Mouse (Mus musculus): Measurements from ENCODE around the gene Suclg1. TPM values are rescaled to one million over a fixed set of nuclear protein-coding genes. Genes with fewer than 3 reads are reported as not detected.

Suclg1 gene
- polyA plus RNA-seq, 1 experiment from 2014 or later, result 151 TPM

- 94% methylated on average over 11 of the region's 11 CpGs for WGBS
Observed at GRCm38 (mm10) chr6:73251336-73251735, 3.2 kb downstream of the Suclg1 start.

GRCm38 (mm10) chr6:73252396-73252795 lies 4.2 kb downstream of the Suclg1 start:
- ATAC-seq (ENCODE audit: insufficient number of reproducible peaks, low FRiP score, low TSS enrichment, low read depth), result no peak
- no peak overlapping the region for H3K27ac ChIP-seq (replicated peaks)
- H3K4me1 ChIP-seq, result peaks cover 12% of the 10 kb centered on the region
- H3K27me3 ChIP-seq, result no peaks in the 10 kb centered on the region
- peaks cover 11% of the 10 kb centered on the region; the same call in 1 of the 2 replicates for H3K36me3 ChIP-seq
- no peak overlapping the region for H3K4me3 ChIP-seq (replicated peaks)
- no peak overlapping the region for H3K9ac ChIP-seq
- H3K9me3 ChIP-seq (replicated peaks), result no peaks in the 10 kb centered on the region
- no peak overlapping the region for H3K4me2 ChIP-seq (replicated peaks)

More at GRCm38 (mm10) chr6:73251336-73251735, 3.2 kb downstream of the Suclg1 start:
- H3K27ac ChIP-seq (replicated peaks), result no peak overlapping the region
- ATAC-seq (ENCODE audit: insufficient number of reproducible peaks, low FRiP score, low TSS enrichment, low read depth), result no peak
- H3K4me2 ChIP-seq (replicated peaks), result no peak overlapping the region
- H3K36me3 ChIP-seq, result 0 out of 2 replicates have a peak, but pooled peaks cover 2% of the 10 kb centered on the region
- no peaks in the 10 kb centered on the region for H3K27me3 ChIP-seq
- peaks cover 12% of the 10 kb centered on the region for H3K4me1 ChIP-seq
- no peak overlapping the region for H3K9ac ChIP-seq
- H3K9me3 ChIP-seq (replicated peaks), result no peaks in the 10 kb centered on the region
- H3K4me3 ChIP-seq (replicated peaks), result no peak overlapping the region

GRCm38 (mm10) chr6:73253006-73253405 lies 4.8 kb downstream of the Suclg1 start:
- Histone ChIP-seq H3K4me1 (peaks cover 12% of the 10 kb centered on the region), H3K9me3 (replicated peaks) (no peaks in the 10 kb centered on the region), H3K27me3 (no peaks in the 10 kb centered on the region), H3K36me3 (peaks cover 15% of the 10 kb centered on the region; the same call in 1 of the 2 replicates), H3K9ac (no peak overlapping the region), H3K4me3 (replicated peaks) (no peak overlapping the region), H3K4me2 (replicated peaks) (no peak overlapping the region), H3K27ac (replicated peaks) (no peak overlapping the region)
- no peak for ATAC-seq (ENCODE audit: insufficient number of reproducible peaks, low FRiP score, low TSS enrichment, low read depth)
- 87% methylated on average over 2 of the region's 2 CpGs for WGBS

GRCm38 (mm10) chr6:73253584-73253983 lies 5.4 kb downstream of the Suclg1 start:
- Histone ChIP-seq H3K27me3 (no peaks in the 10 kb centered on the region), H3K36me3 (peaks cover 17% of the 10 kb centered on the region), H3K4me3 (replicated peaks) (no peak overlapping the region), H3K4me2 (replicated peaks) (no peak overlapping the region), H3K27ac (replicated peaks) (no peak overlapping the region), H3K9ac (no peak overlapping the region), H3K4me1 (peaks cover 12% of the 10 kb centered on the region), H3K9me3 (replicated peaks) (no peaks in the 10 kb centered on the region)
- ATAC-seq (ENCODE audit: insufficient number of reproducible peaks, low FRiP score, low TSS enrichment, low read depth), result no peak
- WGBS, result 83% methylated on average over 4 of the region's 4 CpGs

GRCm38 (mm10) chr6:73254307-73255228 lies 6.4 kb downstream of the Suclg1 start:
- WGBS, result 87% methylated on average over 9 of the region's 9 CpGs
- H3K4me3 ChIP-seq (replicated peaks), result no peak overlapping the region
- H3K4me2 ChIP-seq (replicated peaks), result no peak overlapping the region
- H3K9me3 ChIP-seq (replicated peaks), result no peaks in the 10 kb centered on the region
- no peak overlapping the region for H3K27ac ChIP-seq (replicated peaks)
- peaks cover 26% of the 10 kb centered on the region for H3K36me3 ChIP-seq
- no peak overlapping the region for H3K9ac ChIP-seq
- no peak for ATAC-seq (ENCODE audit: insufficient number of reproducible peaks, low FRiP score, low TSS enrichment, low read depth)
- H3K27me3 ChIP-seq, result no peaks in the 10 kb centered on the region
- H3K4me1 ChIP-seq, result peaks cover 7% of the 10 kb centered on the region

- peaks cover 45% of the 10 kb centered on the region for H3K36me3 ChIP-seq
- H3K4me2 ChIP-seq (replicated peaks), result no peak overlapping the region
- no peak overlapping the region for H3K4me3 ChIP-seq (replicated peaks)
- H3K9me3 ChIP-seq (replicated peaks), result no peaks in the 10 kb centered on the region
- no peak overlapping the region for H3K9ac ChIP-seq
- H3K27me3 ChIP-seq, result no peaks in the 10 kb centered on the region
- no peaks in the 10 kb centered on the region for H3K4me1 ChIP-seq
- WGBS, result 70% methylated on average over 7 of the region's 7 CpGs
- no peak for ATAC-seq (ENCODE audit: insufficient number of reproducible peaks, low FRiP score, low TSS enrichment, low read depth)
- H3K27ac ChIP-seq (replicated peaks), result no peak overlapping the region
Observed at GRCm38 (mm10) chr6:73257068-73257467, 8.9 kb downstream of the Suclg1 start.

- H3K36me3 ChIP-seq, result peaks cover 69% of the 10 kb centered on the region
- no peaks in the 10 kb centered on the region for H3K9me3 ChIP-seq (replicated peaks)
- H3K27ac ChIP-seq (replicated peaks), result no peak overlapping the region
- no peak overlapping the region for H3K4me2 ChIP-seq (replicated peaks)
- no peak for ATAC-seq (ENCODE audit: insufficient number of reproducible peaks, low FRiP score, low TSS enrichment, low read depth)
- H3K4me3 ChIP-seq (replicated peaks), result no peak overlapping the region
- no peaks in the 10 kb centered on the region for H3K27me3 ChIP-seq
- 90% methylated on average over 6 of the region's 6 CpGs for WGBS
- H3K9ac ChIP-seq, result no peak overlapping the region
- no peaks in the 10 kb centered on the region for H3K4me1 ChIP-seq
Observed at GRCm38 (mm10) chr6:73260110-73260509, 11.9 kb downstream of the Suclg1 start.

GRCm38 (mm10) chr6:73264801-73265200 lies 16.6 kb downstream of the Suclg1 start:
- Histone ChIP-seq H3K27me3 (no peaks in the 10 kb centered on the region), H3K4me3 (replicated peaks) (no peak overlapping the region), H3K36me3 (peaks cover 71% of the 10 kb centered on the region), H3K9ac (no peak overlapping the region), H3K4me2 (replicated peaks) (no peak overlapping the region), H3K27ac (replicated peaks) (no peak overlapping the region), H3K9me3 (replicated peaks) (no peaks in the 10 kb centered on the region), H3K4me1 (no peaks in the 10 kb centered on the region)
- WGBS, result 43% methylated on average over 2 of the region's 2 CpGs
- no peak for ATAC-seq (ENCODE audit: insufficient number of reproducible peaks, low FRiP score, low TSS enrichment, low read depth)

GRCm38 (mm10) chr6:73267738-73268311 lies 19.6 kb downstream of the Suclg1 start:
- peaks cover 77% of the 10 kb centered on the region for H3K36me3 ChIP-seq
- H3K4me3 ChIP-seq (replicated peaks), result no peak overlapping the region
- H3K4me1 ChIP-seq, result no peaks in the 10 kb centered on the region
- H3K9ac ChIP-seq, result no peak overlapping the region
- H3K4me2 ChIP-seq (replicated peaks), result no peak overlapping the region
- no peak for ATAC-seq (ENCODE audit: insufficient number of reproducible peaks, low FRiP score, low TSS enrichment, low read depth)
- H3K27ac ChIP-seq (replicated peaks), result no peak overlapping the region
- no peaks in the 10 kb centered on the region for H3K27me3 ChIP-seq
- no peaks in the 10 kb centered on the region for H3K9me3 ChIP-seq (replicated peaks)
- 92% methylated on average over 8 of the region's 8 CpGs for WGBS

GRCm38 (mm10) chr6:73269374-73269773 lies 21.2 kb downstream of the Suclg1 start:
- 95% methylated on average over 3 of the region's 3 CpGs for WGBS
- H3K9me3 ChIP-seq (replicated peaks), result no peaks in the 10 kb centered on the region
- H3K9ac ChIP-seq, result no peak overlapping the region
- no peak for ATAC-seq (ENCODE audit: insufficient number of reproducible peaks, low FRiP score, low TSS enrichment, low read depth)
- no peaks in the 10 kb centered on the region for H3K4me1 ChIP-seq
- no peaks in the 10 kb centered on the region for H3K27me3 ChIP-seq
- H3K27ac ChIP-seq (replicated peaks), result no peak overlapping the region
- H3K36me3 ChIP-seq, result peaks cover 74% of the 10 kb centered on the region
- H3K4me3 ChIP-seq (replicated peaks), result no peak overlapping the region
- H3K4me2 ChIP-seq (replicated peaks), result no peak overlapping the region

GRCm38 (mm10) chr6:73271546-73272091 lies 23.4 kb downstream of the Suclg1 start:
- WGBS, result 84% methylated on average over 3 of the region's 3 CpGs

More at GRCm38 (mm10) chr6:73271546-73272091, 23.4 kb downstream of the Suclg1 start:
- Histone ChIP-seq H3K36me3 (peaks cover 80% of the 10 kb centered on the region), H3K4me3 (replicated peaks) (no peak overlapping the region), H3K9me3 (replicated peaks) (no peaks in the 10 kb centered on the region), H3K27ac (replicated peaks) (no peak overlapping the region), H3K4me1 (no peaks in the 10 kb centered on the region), H3K4me2 (replicated peaks) (no peak overlapping the region), H3K27me3 (no peaks in the 10 kb centered on the region), H3K9ac (no peak overlapping the region)
- ATAC-seq (ENCODE audit: insufficient number of reproducible peaks, low FRiP score, low TSS enrichment, low read depth), result no peak
